Mouse (Mus musculus): ENCODE data around the gene Megf9. TPM values are rescaled to one million over a fixed set of nuclear protein-coding genes. Genes with fewer than 3 reads are reported as not detected.

The Megf9 gene
- total and polyA plus RNA-seq, 3 experiments, result not detected

GRCm38 (mm10) chr4:70505951-70506350, 28.8 kb downstream of the Megf9 start:
- Histone ChIP-seq H3K27ac (ENCODE audit: insufficient read depth, low read depth) (no peak overlapping the region), H3K4me1 (ENCODE audit: control insufficient read depth in 1 of 2, insufficient read depth in 2 of 2) (peaks cover 0 to 2% of the 10 kb centered on the region in 2 experiments; a peak in 1 of 4 replicates), H3K4me3 (replicated peaks in 1 of 3; ENCODE audit: low read depth in 2 of 3, low read length in 2 of 3, poor library complexity in 1 of 3) (no peak overlapping the region), H3K4me2 (ENCODE audit: insufficient read depth, low read depth, poor library complexity, severe bottlenecking) (no peak overlapping the region), H3K9me3 (replicated peaks; ENCODE audit: low read length) (no peaks in the 10 kb centered on the region), H3K9ac (ENCODE audit: insufficient read depth, low read depth) (no peak overlapping the region), H3K36me3 (replicated peaks in 1 of 2; ENCODE audit: control insufficient read depth in 1 of 2, insufficient read depth in 1 of 2, low read length in 1 of 2) (no peaks in the 10 kb centered on the region), H3K79me2 (replicated peaks; ENCODE audit: control insufficient read depth, extremely low read depth, insufficient read depth, poor library complexity, severe bottlenecking) (no peaks in the 10 kb centered on the region), H3K27me3 (replicated peaks) (no peaks in the 10 kb centered on the region)
- no peak for DNase-seq (ENCODE audit: extremely low read depth)
- dilution Hi-C loops (cut with MboI; ENCODE audit: extremely low pct_ligation_motif_present, extremely low pct_unique_long_range_greater_than_20kb, low sequenced_read_pairs) (no loop called here), in situ Hi-C loops (cut with MboI; ENCODE audit: low pct_ligation_motif_present, low pct_unique_long_range_greater_than_20kb, low sequenced_read_pairs) (no loop called here)
- TF ChIP-seq CHD2 (IDR thresholded peaks at IDR 0.05; ENCODE audit: low read length) (no peak), KAT2A (IDR thresholded peaks at IDR 0.05; ENCODE audit: insufficient replicate concordance, low read length) (no peak), ZC3H11A (IDR thresholded peaks at IDR 0.05; ENCODE audit: low read depth, low read length) (no peak), CTCF (conservative IDR thresholded peaks at IDR 0.05 in 1 of 2, IDR thresholded peaks at IDR 0.05 in 1 of 2; ENCODE audit: low read depth in 2 of 2, low read length in 2 of 2) (no peak), NRF1 (IDR thresholded peaks at IDR 0.05; ENCODE audit: low read depth, low read length) (no peak), ZMIZ1 (IDR thresholded peaks at IDR 0.05; ENCODE audit: low read depth, low read length) (no peak), CHD1 (IDR thresholded peaks at IDR 0.05; ENCODE audit: low read depth, low read length) (no peak), PAX5 (IDR thresholded peaks at IDR 0.05; ENCODE audit: low read length) (no peak), TCF12 (IDR thresholded peaks at IDR 0.05; ENCODE audit: low read depth, low read length) (no peak), SMC3 (IDR thresholded peaks at IDR 0.05; ENCODE audit: low read depth, low read length) (no peak), POLR2A (IDR thresholded peaks at IDR 0.05; ENCODE audit: low read depth, low read length) (no peak), ELF1 (IDR thresholded peaks at IDR 0.05; ENCODE audit: low read depth, low read length) (no peak), RAD21 (IDR thresholded peaks at IDR 0.05; ENCODE audit: low read depth, low read length) (no peak), POLR2AphosphoS2 (IDR thresholded peaks at IDR 0.05; ENCODE audit: low read depth, low read length) (no peak), NELFE (IDR thresholded peaks at IDR 0.05; ENCODE audit: low read depth, low read length) (no peak), E2F4 (IDR thresholded peaks at IDR 0.05; ENCODE audit: insufficient replicate concordance, low read depth, low read length) (no peak), MEF2A (IDR thresholded peaks at IDR 0.05; ENCODE audit: borderline replicate concordance, low read depth, low read length) (no peak), MXI1 (IDR thresholded peaks at IDR 0.05; ENCODE audit: low read depth, low read length) (no peak)

- Histone ChIP-seq H3K79me2 (replicated peaks; ENCODE audit: control insufficient read depth, extremely low read depth, insufficient read depth, poor library complexity, severe bottlenecking) (no peaks in the 10 kb centered on the region), H3K27ac (ENCODE audit: insufficient read depth, low read depth) (no peak overlapping the region), H3K27me3 (replicated peaks) (no peaks in the 10 kb centered on the region), H3K4me2 (ENCODE audit: insufficient read depth, low read depth, poor library complexity, severe bottlenecking) (no peak overlapping the region), H3K9ac (ENCODE audit: insufficient read depth, low read depth) (no peak overlapping the region), H3K9me3 (replicated peaks; ENCODE audit: low read length) (no peaks in the 10 kb centered on the region), H3K4me3 (replicated peaks in 1 of 3; ENCODE audit: low read depth in 2 of 3, low read length in 2 of 3, poor library complexity in 1 of 3) (no peak overlapping the region), H3K36me3 (replicated peaks in 1 of 2; ENCODE audit: control insufficient read depth in 1 of 2, insufficient read depth in 1 of 2, low read length in 1 of 2) (no peaks in the 10 kb centered on the region), H3K4me1 (ENCODE audit: control insufficient read depth in 1 of 2, insufficient read depth in 2 of 2) (peaks cover 0 to 2% of the 10 kb centered on the region in 2 experiments; a peak in 1 of 4 replicates)
- in situ Hi-C loops (cut with MboI; ENCODE audit: low pct_ligation_motif_present, low pct_unique_long_range_greater_than_20kb, low sequenced_read_pairs) (no loop called here), dilution Hi-C loops (cut with MboI; ENCODE audit: extremely low pct_ligation_motif_present, extremely low pct_unique_long_range_greater_than_20kb, low sequenced_read_pairs) (no loop called here)
- TF ChIP-seq JUN (IDR thresholded peaks at IDR 0.05; ENCODE audit: insufficient read depth, low read depth, low read length) (no peak), USF1 (IDR thresholded peaks at IDR 0.05; ENCODE audit: low read depth, low read length) (no peak), JUND (conservative IDR thresholded peaks at IDR 0.05; ENCODE audit: low read depth, low read length) (no peak)
- DNase-seq (ENCODE audit: extremely low read depth), result no peak
Observed at GRCm38 (mm10) chr4:70503827-70504226, 31.0 kb downstream of the Megf9 start.

All from CH12.LX (cell line).